Mouse (Mus musculus): ENCODE results near the gene Yes1.
"Not testable (repeated sequence)": the region's sequence is repeated elsewhere in the genome, so short reads cannot be mapped to it uniquely, and the experiment has no call there.

Gene Yes1

DNA sequence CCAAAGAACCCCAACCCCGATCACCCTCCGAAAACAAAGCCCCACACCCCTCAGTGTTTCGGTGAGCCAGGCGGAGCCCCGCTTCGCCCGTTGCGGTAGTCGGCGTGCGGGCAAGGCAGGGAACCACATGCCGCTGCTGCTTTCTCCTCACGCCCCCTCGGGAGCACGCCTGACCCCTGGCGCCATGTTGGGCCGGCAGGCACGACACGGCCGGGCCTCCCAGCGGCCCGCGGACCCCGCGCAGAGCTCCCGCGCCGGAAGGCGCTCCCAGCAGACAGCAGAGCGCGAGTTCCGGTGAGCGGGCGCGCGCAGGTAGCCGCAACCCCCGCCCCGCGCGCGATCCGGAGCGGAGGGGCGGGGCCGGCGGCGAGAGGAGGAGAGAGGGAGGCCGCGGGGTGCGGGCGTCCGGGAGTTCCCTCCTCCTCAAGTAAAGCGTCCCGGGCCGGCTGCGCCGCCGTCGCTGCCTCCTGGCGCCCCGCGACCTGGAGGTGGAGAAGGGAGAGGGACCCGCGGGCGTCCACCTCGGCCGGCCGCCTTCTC is at the start of gene Yes1:
Gene Yes1 (plus strand): TSS at position 371 of the 540 bp plus-strand sequence.
- peak; percentile 79 to 89 for DNase-seq

DNA sequence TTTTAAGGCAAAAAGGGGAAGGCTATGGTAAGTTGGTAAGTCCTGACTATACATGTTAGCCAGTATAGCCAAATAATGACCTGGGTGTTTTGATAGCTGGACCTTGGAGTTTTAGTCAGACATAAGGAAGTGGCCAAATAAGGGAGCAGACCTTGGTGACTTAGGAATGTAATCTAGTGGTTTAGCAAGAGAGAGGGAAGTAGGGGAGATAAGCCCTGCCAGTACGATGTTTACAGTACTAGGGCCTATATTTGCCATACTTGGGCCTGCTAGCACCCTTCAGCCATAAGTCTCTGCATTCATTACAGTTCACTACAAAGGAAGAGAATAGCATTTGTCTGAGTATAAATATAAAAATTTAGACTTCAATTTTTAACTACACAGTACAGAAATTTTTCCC is 46.3 kb upstream of the Yes1 start:
- DNase-seq, result no peak

DNA sequence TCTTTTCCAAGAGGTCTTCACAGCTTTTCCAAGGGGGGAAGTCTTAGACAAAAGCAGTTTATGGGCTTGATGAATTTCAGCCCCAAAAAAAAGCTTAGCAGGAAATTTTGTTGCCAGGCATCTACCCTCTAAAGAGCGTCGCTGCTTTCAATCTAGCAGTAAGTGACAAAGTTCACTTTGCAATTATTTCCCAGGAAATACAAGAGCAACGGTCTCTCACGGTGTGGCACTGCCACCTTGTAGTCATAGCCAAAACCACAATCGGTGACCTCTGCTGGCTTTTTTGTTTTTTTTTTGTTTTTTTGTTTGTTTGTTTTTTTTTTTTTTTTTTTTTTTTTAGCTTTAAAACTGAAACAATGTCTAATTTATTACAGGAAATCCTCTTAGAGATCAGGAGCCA is 39.2 kb upstream of the Yes1 start:
- DNase-seq, result no peak

DNA sequence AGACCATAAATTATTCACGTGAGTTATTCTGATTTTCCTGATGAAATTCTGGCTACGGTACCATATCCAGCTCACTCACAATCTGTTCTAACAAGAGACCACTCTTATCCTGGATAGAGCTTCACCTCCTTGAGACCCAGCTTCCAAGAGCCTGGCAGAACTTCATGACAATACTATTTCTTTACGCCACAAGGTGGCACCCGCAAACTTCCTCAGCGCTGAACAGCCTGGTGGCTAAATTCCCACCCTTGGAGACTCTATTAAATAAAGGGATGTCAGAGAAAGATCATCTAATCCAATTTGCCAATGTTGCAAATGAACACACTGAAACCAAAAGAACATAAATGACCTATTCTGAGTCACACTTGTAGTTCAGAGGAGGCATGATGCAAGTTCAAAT is 22.8 kb upstream of the Yes1 start:
- DNase-seq, result peak; percentile 55 to 60

DNA sequence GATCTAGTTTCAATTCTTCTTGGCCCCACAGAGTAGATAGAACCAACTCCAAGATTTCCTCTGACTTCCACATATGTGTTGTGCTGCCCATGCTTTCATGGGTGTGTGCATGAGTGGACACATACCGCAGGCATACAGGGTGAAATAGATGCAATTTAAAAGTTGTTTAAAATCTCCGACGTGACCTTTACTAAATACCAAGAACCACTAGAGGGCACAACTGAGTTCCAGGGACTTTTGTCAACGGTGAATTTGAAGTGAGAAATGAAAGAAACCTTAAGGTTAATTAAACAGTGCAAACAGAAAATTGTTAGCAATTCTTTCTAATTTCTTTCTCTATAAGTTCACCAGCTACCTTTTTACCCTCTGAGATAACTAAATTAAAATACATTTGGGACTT is 17.2 kb upstream of the Yes1 start:
- DNase-seq, result peak; percentile 10 to 20

DNA sequence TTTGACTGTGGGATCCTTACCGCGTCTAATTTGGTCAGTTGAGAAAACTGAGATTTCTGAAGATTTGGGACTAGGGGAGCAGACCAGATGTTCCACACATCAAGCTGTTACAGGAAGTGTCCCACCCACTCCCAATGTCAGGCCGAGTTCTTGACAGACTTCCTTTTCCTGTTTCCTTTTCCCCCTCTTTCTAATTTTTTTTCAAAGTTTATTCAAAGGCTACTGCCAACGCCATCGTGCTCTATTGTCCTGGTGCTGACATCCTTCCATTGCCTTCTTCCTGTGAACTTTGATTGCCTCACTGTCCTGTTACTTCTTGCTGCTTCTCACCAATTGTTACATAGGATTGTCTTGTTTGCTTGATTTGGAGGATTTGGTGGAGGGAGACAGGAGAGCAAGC is 16.6 kb upstream of the Yes1 start:
- DNase-seq, result no peak

DNA sequence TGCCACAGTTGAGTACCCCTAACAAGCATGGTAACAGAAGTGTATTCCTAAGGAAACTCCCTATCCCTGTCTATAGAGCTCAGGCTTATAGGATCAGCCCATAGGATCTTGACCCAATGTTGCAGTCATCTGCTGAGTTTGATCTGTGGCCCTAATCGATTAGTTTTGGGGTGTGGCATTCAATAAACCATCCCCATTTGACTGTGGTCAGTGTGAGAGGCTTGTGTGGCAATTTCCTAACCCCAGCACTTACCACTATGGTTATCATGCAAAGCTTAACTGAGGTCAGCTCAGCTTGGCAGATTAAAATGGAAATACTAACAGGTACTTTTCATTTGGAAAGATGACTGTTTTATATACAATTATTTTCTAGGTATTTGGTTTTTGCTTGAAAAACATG is 5.1 kb upstream of the Yes1 start:
- DNase-seq, result no peak

DNA sequence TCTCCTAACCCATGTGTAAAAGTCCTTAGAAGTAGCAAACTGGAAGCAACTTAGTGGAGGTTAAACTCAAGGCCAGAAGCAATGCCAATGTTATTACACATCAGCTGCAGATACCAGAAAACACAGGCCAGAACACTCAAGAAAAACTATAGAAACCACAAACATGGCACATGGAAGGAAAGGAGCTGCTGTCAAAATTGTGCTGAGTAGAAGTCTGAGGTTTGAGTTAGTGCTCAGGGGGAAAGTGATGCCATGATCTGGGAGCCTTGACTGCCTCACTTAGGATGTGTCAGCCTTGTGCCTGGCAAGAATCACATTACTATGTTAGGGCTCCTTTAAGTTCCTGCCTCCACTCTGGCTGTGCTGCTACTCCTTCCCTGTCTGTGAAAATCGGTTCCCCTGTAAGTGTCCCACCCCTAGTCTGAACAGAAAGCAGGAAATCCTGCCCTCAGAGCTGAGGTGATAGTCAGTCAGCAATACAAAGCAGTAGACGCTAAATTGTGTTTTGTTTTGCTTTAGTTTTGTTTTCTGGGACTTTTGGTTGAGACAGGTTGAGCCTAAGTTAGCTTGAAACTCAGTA is 3.1 kb upstream of the Yes1 start:
- no peak for DNase-seq

DNA sequence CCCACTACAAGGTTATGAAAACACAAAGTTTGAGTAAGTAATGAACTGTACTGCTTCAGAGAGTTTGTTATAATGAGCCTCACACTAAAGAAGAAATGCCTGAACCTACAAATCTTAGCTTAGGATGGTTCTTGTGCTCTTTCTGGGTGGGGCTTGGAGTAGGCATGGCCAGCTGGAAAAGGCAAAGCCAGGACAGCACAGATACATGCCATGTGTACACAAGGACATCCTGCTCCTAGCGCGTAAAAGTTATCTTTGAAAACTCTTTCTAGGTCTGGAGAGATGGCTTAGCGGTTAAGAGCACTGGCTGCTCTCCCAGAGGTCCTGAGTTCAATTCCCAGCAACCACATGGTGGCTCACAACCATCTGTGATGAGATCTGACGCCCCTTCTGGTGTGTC is 2.5 kb upstream of the Yes1 start:
- DNase-seq, result no peak

DNA sequence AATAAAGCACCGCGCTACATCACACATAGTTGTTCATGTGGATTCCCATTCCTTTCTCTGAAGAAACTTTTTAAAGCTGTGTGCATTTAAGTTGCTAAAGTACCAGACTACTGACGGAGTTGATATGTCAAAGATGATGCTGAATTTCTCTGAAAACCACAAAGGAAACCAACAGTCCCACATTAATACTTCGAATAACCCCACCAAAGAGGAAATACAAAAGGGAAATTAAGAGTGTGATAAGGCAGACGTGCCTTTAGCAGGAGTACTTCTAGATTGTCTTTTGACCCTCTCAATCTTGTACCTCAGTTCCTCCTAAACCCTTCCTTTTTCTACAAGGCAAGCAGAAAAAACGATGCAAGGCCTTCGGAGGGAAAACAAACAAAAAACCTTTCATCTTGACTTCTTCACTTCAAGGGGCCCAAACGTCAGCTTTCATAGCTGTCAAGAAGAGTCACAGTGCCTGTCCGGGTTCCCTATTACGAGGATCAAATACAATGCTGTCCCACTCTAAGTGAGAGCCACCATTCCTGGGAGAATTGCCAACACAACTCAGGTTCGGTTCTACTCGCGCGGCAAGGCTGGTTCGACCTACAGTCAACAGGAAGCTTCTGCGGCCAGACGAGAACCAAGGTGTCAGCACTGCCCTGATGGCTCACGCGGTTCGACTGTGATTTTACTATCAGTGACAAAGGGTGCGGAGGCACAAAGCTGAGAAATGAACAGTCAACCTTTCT is 739 bp upstream of the Yes1 start:
- DNase-seq, result peak in 1 of 2 experiments; percentile 60

DNA sequence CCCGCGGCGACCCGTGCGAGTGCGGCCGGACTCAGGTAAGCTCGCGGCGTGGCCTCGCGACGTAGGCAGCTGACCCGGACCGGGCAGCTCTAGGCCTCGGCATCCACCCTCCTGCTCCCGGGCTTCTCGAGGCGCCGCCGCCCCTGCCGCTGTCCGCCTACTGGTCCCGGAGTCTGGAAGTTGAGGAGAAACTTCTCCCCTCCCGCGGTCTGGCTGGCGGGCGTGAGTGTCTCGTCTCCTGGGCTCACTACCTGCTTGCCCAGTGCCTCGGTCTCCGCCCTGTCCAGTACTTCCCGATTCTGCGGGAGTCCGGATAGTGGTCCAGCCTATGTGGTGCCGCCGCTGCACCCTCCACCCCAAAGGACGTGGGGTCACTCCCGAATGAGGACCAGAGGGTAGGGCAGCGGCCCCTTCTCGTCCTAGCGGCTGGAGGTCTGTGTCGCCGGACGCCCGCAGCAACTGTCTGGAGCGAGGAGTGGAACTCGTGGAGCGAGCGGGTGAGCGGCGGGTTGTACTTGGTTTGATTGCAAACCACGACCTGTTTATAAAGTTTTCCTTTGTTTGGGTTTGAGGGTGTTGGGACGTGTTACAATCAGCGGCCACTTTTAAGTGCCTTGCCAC is 480 bp downstream of the Yes1 start:
- peak in 1 of 2 experiments; percentile 48 for DNase-seq

DNA sequence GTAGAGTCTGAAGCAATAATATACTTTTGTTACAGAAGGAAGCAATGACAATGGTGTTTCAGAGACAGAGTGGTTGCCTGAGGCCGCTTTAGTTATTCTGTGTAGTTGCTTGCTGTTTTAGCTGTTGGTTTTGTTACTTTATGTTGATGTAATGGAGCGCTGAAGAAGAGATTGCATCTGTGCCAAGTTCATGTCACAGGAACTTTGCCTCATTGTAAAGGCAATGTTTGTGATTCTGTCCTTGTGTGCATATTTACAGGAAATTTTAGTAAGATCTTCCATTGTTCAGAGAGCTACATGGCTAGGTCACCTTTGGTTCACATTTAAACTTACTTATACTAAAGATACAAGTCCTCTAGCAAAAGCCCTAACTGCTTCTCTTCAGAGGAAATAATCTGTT is 3.3 kb downstream of the Yes1 start:
- DNase-seq, result no peak

DNA sequence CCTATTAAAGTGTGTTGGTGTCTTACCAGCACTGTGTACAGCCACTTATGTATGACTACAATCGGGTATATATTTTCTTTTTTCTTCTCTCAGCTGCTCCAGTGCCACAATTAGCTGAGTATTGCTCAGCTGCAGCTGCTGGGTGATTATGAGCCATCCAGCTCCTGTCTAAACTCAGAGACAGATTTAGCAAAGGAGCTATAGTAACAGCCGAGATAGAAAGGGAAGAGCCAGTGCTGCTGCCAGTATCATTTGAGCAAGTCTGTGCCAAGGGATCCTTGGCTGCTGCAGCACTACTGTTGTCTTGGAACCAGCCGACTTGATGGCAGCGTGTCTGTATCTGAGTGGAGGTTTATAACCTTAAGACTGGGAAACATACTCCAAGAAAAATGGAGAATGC is 3.7 kb downstream of the Yes1 start:
- peak; percentile 33 to 43 for DNase-seq

DNA sequence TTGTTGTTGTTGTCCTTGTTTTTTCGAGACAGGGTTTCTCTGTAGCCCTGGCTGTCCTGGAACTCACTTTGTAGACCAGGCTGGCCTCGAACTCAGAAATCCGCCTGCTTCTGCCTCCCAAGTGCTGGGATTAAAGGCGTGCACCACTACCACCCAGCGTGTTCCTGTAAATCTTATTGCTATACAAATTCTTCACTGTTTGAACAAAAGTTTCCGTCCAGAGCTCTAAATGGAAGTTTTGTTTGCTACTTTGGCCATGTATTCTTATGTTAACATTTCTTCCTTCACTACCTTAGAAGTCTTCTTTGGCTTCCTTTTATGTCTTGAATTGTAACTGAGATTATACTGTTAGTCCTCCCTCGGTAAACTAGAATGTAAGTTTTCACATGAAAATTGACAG is 5.5 kb downstream of the Yes1 start:
- DNase-seq, result not testable (repeated sequence)

DNA sequence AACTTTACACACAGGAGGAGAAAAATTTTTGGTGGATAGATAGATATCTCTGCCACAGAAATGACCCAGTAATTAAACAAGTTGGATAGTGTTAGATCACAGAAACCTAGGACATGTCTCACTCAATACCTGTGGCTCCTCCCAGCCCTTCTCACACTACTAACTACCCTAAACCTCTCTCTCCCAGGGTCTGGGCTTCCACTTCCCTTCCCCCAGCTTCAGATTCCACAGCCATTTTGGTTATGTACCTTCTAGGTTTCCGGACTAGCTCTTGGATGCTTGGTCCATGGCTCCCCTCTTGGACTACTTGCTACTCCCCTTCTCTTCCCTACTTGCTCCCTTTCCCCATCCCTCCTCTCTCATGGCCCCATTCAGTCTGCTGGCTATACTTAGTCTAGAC is 6.9 kb downstream of the Yes1 start:
- DNase-seq, result no peak

DNA sequence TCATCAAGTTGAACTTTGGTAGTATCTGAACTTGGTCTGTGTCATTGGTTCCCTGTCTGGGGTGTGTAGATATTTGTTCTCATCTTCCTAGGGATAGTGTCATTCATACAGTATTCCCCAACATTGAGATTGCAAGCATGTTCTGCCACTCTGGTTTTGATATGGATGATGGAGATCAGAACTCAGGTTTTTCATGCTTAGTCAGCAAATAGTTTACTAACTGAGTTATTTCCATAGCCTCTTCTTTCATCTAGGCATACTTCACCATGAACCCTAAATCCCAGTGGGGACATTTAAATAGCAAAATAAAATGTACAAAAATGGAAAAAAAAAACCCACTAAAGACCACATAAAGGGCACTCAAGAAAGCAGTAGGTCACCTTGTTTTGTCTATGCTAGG is 12.7 kb downstream of the Yes1 start:
- no peak for DNase-seq

DNA sequence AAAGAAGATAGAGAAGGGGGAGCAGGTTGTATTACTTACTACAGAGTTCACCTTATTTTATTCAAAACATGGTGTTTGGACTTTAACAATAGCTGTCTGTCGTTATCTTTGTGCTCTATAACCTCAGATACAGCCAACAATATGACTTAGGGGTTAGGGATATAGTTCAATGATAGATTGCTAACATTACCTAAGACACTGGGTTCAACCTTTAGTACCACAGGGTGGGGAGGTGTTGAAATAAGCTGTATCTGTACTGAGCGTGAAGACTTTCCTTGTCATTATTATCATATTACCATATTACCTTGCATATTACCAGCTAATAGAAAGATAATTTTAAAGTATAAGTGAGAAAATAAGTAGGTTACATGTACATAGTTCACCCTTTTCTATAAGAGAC is 13.8 kb downstream of the Yes1 start:
- no peak for DNase-seq

DNA sequence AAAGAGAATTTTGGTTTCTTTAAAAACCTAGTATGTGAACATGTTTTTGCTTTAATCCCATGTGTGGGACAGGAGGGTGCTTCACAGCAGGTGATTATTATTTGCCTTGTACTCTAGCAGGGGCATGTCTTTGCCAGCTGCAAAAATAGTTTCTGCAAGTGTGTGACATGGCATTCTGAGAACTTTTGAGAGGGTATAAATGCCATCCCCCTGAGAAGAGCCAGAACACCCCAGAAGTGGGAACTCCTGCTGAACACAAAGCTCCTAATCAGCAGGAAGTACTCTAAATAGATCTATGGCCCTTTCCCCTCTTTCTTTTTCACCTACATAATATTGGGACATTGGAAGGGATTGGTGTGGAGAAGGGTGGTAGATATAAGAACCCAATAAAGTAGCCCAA is 22.2 kb downstream of the Yes1 start:
- no peak for DNase-seq

DNA sequence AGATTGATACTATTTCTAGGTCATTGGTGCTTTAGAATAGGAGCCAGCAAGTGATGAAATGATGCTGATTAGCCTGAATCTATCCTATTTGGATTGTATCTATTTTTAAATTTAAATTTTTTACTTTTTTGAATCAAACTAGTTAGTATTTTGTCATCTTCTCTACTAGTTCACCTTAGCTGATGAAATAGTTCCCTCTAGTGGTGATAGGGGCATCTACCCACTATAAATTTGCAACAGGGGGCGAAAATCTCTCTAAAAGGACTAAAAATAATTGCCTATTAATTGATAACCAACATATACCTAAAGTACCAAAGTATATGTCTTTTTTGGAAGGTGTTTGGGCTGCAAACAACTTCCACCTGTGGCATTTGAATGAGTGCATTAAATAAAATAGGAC is 46.4 kb downstream of the Yes1 start:
- peak in 1 of 2 experiments; percentile 3 for DNase-seq

DNA sequence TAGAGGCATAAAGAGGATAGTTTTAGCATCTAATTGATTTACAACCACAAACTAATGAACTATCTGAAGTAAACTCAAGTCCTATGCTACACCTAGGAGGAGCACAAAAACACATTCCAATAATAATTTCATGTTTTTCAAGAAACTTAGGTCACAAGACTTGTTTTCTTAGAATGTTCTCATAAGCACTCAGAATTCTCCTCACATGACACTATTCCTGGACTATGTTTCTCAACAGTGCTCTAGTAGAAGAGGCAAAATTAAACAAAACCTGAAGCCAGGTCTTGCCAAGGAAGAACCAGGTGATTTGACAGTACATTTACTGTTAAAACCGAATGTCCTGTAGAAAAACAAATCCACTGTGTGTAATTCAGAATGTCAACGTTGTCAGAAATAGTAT is 71.5 kb downstream of the Yes1 start:
- DNase-seq, result no peak

DNA sequence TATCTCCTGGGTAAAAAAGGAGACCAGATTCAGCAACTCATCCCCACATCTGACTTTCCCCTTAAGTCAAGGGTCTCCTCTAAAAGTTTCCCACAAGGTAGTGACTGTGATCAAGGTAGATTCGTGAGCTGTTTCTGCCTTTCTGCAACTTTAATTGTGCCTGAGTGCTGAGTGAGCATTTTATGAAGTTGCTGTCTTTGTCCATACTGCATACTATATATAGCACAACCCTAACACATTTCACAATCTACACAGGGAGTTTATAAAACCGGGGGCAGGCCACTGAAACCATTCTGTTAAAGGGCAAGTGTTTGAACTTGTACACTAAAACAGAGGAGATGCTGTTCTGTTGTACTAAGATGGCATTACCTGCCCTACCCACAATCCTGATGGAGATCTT is 82.4 kb downstream of the Yes1 start:
- no peak for DNase-seq

DNA sequence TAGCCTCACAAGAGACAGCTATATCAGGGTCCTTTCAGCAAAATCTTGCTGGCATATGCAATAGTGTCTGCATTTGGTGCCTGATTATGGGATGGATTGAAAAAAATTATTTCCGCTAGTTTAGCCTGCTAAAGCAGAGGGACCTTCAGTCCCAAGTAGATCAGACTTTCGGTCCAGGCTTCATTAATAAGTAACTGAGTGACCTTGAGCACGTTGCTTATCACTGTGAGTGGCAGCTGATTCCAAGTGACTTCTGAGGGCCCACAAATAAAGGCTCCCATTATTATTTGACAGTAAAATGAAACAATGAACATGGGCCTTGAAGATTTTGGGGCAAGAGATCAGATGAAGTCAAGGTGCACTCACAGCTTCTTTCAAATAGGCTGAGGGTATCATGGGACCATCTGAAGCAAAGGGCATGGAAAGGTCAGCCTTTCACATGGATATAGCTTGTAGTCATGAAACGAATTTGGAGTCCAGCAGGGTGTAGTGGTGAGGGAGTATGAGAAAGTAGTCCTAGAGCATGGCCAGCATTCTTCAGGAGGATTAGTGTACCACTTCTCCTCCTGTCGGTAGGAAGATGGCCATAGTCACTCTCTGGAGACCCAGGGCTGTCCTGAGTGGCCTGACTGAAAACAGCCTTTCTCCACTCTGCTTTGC is 86.4 kb downstream of the Yes1 start:
- DNase-seq, result no peak

DNA sequence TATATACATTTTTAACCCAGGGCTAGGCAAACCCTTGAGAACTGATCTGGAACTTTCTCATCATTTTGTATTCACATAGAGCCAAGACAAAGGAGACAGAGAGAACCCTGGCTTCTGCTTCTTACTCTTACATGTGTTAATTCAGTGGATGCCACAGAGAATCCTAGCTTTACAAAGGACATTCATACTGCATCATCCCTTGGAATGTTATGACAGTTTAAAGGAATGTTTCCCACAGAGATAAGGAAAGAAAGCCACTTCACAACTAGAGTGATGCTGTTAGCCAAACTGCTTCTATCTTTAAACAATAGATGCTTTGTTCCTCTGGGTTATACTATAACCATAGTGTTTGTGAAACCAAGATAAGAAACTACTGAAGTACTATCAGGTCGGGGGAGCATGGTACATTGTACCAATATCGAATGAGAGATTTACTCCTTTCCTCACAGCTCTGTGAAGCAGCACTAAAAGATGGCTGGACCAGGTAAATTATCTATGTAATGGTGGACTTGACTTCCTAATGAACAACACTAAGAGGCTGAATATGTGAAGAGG is 95.3 kb downstream of the Yes1 start:
- no peak for DNase-seq

All from cerebellum, adult 18-20 months (tissue).